Comparison of ENCODE assay signal across 21 mouse cellular contexts in genomic region chr5:76287062-76287461, GRCm38 (mm10). TPM values are rescaled to one million over a fixed set of nuclear protein-coding genes. Genes with fewer than 3 reads are reported as not detected.
DNase-seq lines count a peak whose midpoint lies in the region; ATAC-seq and TF ChIP-seq lines count a peak whose summit lies in the region.
"Had no signal": no experiment of that assay in that cellular context is flagged by ENCODE, and none has a peak within 500 bp of the region (broad histone marks: within the 10 kb centered on the region; RNA-seq: fewer than 3 reads in every experiment).

No protein-coding gene starts in this region.

- no peak overlapping the region for H3K27ac ChIP-seq in kidney, postnatal 0 days
- H3K27ac ChIP-seq: forebrain, embryonic 12.5 days; heart, embryonic 15.5 days; hindbrain, embryonic 10.5 days; limb, embryonic 12.5 days; neural tube, embryonic 15.5 days had no signal

- DNase-seq in kidney, postnatal 0 days (ENCODE audit: low spot score) = no peak
- DNase-seq in kidney, postnatal 25 days = no peak
- DNase-seq in CD4-positive, CD25-positive, alpha-beta regulatory T cell, adult 2 months (ENCODE audit: low read depth, low spot score) = peak; percentile 42
- peak; percentile 37 for DNase-seq in ES-CJ7 (ENCODE audit: low read depth, low spot score)
- DNase-seq in naive thymus-derived CD4-positive, alpha-beta T cell, adult 2 months (ENCODE audit: low read depth) = peak; percentile 13
- no peak for DNase-seq in adipocyte (ENCODE audit: low spot score)
- DNase-seq in lung, postnatal 36 days = no peak
- DNase-seq: cerebellum, adult 11 months; cerebellum, postnatal 36 days; lung, postnatal 14 days; right cerebral cortex, postnatal 4 days had no signal

- no peak overlapping the region for H3K4me3 ChIP-seq in kidney, postnatal 0 days (replicated peaks; ENCODE audit: low read depth, low read length)
- H3K4me3 ChIP-seq: forebrain, embryonic 12.5 days; heart, embryonic 15.5 days; hindbrain, embryonic 10.5 days; limb, embryonic 12.5 days; neural tube, embryonic 15.5 days had no signal

- no peak for ATAC-seq in kidney, postnatal 0 days (replicated peaks; ENCODE audit: low FRiP score, low read depth)

- TF ChIP-seq CTCF in kidney, postnatal 0 days (IDR thresholded peaks at IDR 0.05; ENCODE audit: low read depth) = peak; percentile 17; the same call in 1 of the 2 replicates

- no peaks in the 10 kb centered on the region for H3K4me1 ChIP-seq in kidney, postnatal 0 days (replicated peaks; ENCODE audit: insufficient read depth, low read length)
- H3K4me1 ChIP-seq: hindbrain, embryonic 10.5 days; limb, embryonic 12.5 days; neural tube, embryonic 15.5 days had no signal

- no peaks in the 10 kb centered on the region for H3K9me3 ChIP-seq in kidney, postnatal 0 days (replicated peaks; ENCODE audit: low read length)
- H3K9me3 ChIP-seq: forebrain, embryonic 12.5 days; heart, embryonic 15.5 days; hindbrain, embryonic 10.5 days; limb, embryonic 12.5 days; neural tube, embryonic 15.5 days had no signal

- H3K27me3 ChIP-seq in kidney, postnatal 0 days (ENCODE audit: insufficient read depth, low read length) = no peaks in the 10 kb centered on the region
- H3K27me3 ChIP-seq: forebrain, embryonic 12.5 days; heart, embryonic 15.5 days; limb, embryonic 12.5 days; neural tube, embryonic 15.5 days had no signal

- H3K4me2 ChIP-seq in kidney, postnatal 0 days (ENCODE audit: low read length) = no peak overlapping the region
- H3K4me2 ChIP-seq: forebrain, embryonic 12.5 days; heart, embryonic 15.5 days; limb, embryonic 12.5 days; midbrain, embryonic 11.5 days; neural tube, embryonic 15.5 days had no signal

- no peaks in the 10 kb centered on the region for H3K36me3 ChIP-seq in kidney, postnatal 0 days (ENCODE audit: insufficient read depth, low read length)
- H3K36me3 ChIP-seq: forebrain, embryonic 12.5 days; heart, embryonic 15.5 days; hindbrain, embryonic 10.5 days; limb, embryonic 12.5 days; neural tube, embryonic 15.5 days had no signal

- H3K9ac ChIP-seq in kidney, postnatal 0 days (ENCODE audit: low read depth, low read length) = no peak overlapping the region
- H3K9ac ChIP-seq: forebrain, embryonic 12.5 days; heart, embryonic 15.5 days; limb, embryonic 12.5 days; neural tube, embryonic 15.5 days had no signal

- WGBS in kidney, postnatal 0 days = 80% methylated on average over 5 of the region's 5 CpGs

RNA-seq across cellular contexts. Expression of gene Clock, which starts 17.5 kb away (rescaled TPM):
- polyA plus RNA-seq in kidney, postnatal 0 days (2015; fragmentation: Nextera tagmentation; extraction: Ambion mirVana) = 7.9 TPM in 2 replicates

RNA-seq across cellular contexts. Expression of gene Pdcl2, which starts 43.9 kb away (rescaled TPM):
- polyA plus RNA-seq in kidney, postnatal 0 days (2015; fragmentation: Nextera tagmentation; extraction: Ambion mirVana) = not detected in 2 replicates
- polyA plus RNA-seq: forebrain, embryonic 12.5 days; heart, embryonic 15.5 days; hindbrain, embryonic 10.5 days; intestine, embryonic 14.5 days; kidney, embryonic 16.5 days; limb, embryonic 12.5 days; liver, embryonic 16.5 days; midbrain, embryonic 11.5 days; neural tube, embryonic 15.5 days; urinary bladder, adult 2 months had no signal

Comparison
In these comparisons a context has a peak if more than half of its experiments do, and no peak if none do; other contexts are left out.
1. DNase-seq: peak in CD4-positive, CD25-positive, alpha-beta regulatory T cell, adult 2 months (single experiment), ES-CJ7 (single experiment) and naive thymus-derived CD4-positive, alpha-beta T cell, adult 2 months (single experiment); none in kidney, postnatal 0 days (single experiment), kidney, postnatal 25 days (0 of 2), adipocyte (single experiment) and lung, postnatal 36 days (single experiment).